Mouse (Mus musculus) WW6 (cell line): ENCODE measurements around the gene Tbx3.

ENCODE experiments used
- DNase-seq: peaks from one replicate; pipeline ENCODE4 v3.0.0-alpha.2; 2013; ENCODE audit warnings: low read depth, low spot score

The Tbx3 gene

GRCm38 (mm10) chr5:119706467-119706866 lies 36.0 kb downstream of the Tbx3 start:
- DNase-seq = no peak

- DNase-seq = no peak
Observed at GRCm38 (mm10) chr5:119708850-119709585, 38.5 kb downstream of the Tbx3 start.

DNA sequence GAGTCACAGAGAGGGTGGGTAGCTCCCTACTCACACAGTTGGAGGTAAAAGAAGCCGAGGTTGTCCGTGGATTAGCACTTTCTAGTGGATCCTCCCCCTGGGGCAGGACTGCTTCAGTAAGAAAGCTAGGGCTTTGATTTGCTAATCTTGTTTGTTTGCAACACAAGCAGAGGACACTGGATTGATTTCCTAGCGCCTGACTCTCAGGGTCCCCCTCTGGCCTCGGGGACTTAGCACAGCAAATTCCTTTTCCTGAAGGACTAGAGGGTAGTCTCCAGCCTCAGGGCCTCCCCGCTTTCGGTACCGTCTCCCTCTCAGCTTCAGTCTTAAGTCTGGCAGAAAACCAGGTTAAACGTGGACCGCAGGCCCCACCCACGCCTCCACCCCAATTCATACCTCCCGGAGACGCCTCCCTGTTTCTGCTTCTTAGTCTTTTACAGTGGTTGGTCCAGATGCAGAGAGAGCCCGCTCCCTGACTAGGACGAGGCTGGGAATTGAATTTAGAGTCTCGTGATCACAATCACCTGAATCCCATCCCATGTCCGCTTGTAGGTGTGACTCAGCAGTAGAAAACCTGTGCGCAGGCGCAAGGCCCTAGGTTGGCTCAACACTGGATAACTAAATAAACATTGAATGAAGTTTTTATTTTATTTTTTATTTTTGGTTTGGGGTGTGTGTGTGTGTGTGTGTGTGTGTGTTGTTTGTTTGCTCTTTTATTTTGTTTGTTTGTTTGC lies 39.5 kb downstream of the Tbx3 start:
- peak; percentile 82 for DNase-seq

DNA sequence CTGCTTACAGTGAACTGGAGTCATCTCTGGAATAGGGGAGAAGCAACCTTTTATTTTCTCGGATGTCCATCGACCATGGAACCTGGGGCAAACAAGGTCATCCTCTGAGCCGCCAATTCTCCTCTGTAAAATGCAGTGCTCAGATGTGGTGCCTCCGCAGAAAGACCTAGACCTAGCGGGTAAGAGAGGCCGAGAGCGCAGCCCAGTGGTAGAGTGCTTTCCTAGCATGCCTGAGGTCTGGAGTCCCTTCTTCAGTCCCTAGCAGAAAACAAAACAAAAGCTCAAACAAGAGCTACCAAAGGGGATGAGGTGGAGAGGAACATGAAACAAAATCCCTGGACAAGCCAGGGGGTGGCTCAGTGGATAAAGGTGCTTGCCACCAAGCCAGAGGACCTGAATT lies 40.3 kb downstream of the Tbx3 start:
- DNase-seq = no peak

DNA sequence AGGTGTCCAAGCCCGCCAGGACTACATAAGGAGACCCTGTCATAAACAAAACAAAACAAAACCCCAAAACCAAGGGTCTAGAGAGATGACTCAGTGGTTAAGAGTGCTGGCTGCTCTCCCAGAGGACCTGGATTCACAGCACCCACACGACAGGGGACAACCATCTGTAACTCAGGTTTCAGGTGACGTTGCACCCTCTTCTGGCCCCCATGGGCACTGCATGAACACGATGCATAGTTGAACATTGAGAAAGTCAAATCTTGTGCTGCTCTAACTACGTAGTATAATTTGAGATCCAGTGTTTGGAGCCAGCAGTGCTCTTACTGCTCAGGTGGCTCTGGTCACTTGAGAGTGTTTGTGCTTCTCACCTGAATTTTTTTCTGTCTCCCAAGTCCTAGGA lies 41.2 kb downstream of the Tbx3 start:
- DNase-seq = no peak

DNA sequence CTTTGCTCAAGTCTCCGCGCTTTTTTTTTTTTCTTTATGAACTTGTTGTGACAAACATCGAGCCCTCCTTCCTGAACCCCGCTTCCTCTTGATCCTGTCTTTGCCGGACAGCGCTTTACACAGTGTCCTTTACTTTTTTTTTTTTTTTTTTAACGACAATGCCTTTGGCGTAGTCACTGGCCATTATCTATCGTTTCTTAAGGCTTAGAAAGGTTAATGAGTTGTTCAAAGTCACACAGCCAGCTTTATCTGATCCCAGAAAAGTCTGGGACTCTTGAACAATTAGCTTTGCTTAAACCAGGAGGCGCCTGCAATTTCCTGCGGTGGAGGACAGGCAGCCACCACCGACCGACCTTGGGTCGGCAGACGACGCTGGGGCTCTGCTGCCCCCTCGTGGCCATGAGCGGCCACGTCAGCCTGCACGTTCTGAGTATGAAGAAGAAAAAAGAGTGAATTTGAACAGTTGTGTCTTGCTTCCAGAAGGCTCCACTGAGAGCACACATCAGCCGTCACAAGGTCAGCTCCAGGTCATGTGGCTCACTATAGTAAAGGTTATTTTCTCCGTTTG lies 42.3 kb downstream of the Tbx3 start:
- peak; percentile 65 for DNase-seq

GRCm38 (mm10) chr5:119720471-119721265 lies 50.2 kb downstream of the Tbx3 start:
- peak; percentile 71 for DNase-seq

GRCm38 (mm10) chr5:119732978-119733377 lies 62.5 kb downstream of the Tbx3 start:
- no peak for DNase-seq
